Mouse (Mus musculus) cortical plate, adult 2 months (tissue): ENCODE results near the gene Slc23a4.

ENCODE experiments used
- CTCF ChIP-seq: fragments of 200-500 bp; IDR thresholded peaks from 2 replicates; pipeline ENCODE4 v1.5.1; 2011; ENCODE audit warnings: mild to moderate bottlenecking, control low read depth, low read length; ENCODE audit not compliant: insufficient read depth; ENCODE audit errors: extremely low read depth
- POLR2A ChIP-seq: fragments of 200-500 bp; IDR thresholded peaks from 2 replicates; pipeline ENCODE4 v1.6.1; 2011; ENCODE audit warnings: mild to moderate bottlenecking, low read length, control low read depth; ENCODE audit not compliant: insufficient read depth; ENCODE audit errors: extremely low read depth

GRCm38 (mm10) chr6:34979291-34979690 is 8.9 kb downstream of the Slc23a4 start:
- TF ChIP-seq POLR2A (no peak), CTCF (no peak)
